Mouse (Mus musculus) monocyte, adult 5-6 weeks (primary cell): ENCODE measurements around the gene Gm3468. TPM values are rescaled to one million over a fixed set of nuclear protein-coding genes. Genes with fewer than 3 reads are reported as not detected.
"Not testable (repeated sequence)": the region's sequence is repeated elsewhere in the genome, so short reads cannot be mapped to it uniquely, and the experiment has no call there.

Experiments
- ATAC-seq: fragments of 153-309, 156-312 bp; replicated peaks from 2 replicates; pipeline ENCODE4 v1.8.0; 2017; ENCODE audit warnings: mild to moderate bottlenecking; ENCODE audit not compliant: low TSS enrichment, insufficient number of reproducible peaks, severe bottlenecking, poor library complexity, low FRiP score
- total RNA-seq: library from RNA; stranded (forward); fragments of 200-1000, 200-491, 200-594 nt; gene quantifications from 3 replicates; pipeline ENCODE4 v1.2.3, GENCODE M21; 2017

The Gm3468 gene
- not detected in 3 replicates for total RNA-seq

GRCm38 (mm10) chr14:6108272-6108925, at the start of gene Gm3468:
Gene Gm3468 (minus strand): TSS chr14:6108665.
- ATAC-seq = not testable (repeated sequence)

GRCm38 (mm10) chr14:6125707-6126106, 17.2 kb upstream of the Gm3468 start, which contains the start of gene Gm3476:
Gene Gm3476 (minus strand): TSS chr14:6125807.
- not testable (repeated sequence) for ATAC-seq

GRCm38 (mm10) chr14:6107500-6107899, 965 bp downstream of the Gm3468 start:
- ATAC-seq = not testable (repeated sequence)

- ATAC-seq = not testable (repeated sequence)
These were observed 14.6 kb downstream of the Gm3468 start, which contains the start of gene Gm8206 for GRCm38 (mm10) chr14:6093842-6094241. Gene Gm8206 (minus strand): TSS chr14:6093942.

- not testable (repeated sequence) for ATAC-seq
These were observed 50.3 kb downstream of the Gm3468 start, which contains the start of gene Gm6337 for GRCm38 (mm10) chr14:6058167-6058566. Gene Gm6337 (minus strand): TSS chr14:6058267.

Other genes starting within 250 kb of the Gm3468 start
- gene Gm8237, start 228.3 kb downstream of the Gm3468 start, total RNA-seq = not detected in 3 replicates
- gene Gm3248, start 146.9 kb downstream of the Gm3468 start, total RNA-seq = not detected in 3 replicates
- not detected in 3 replicates for gene Gm3453, start 129.5 kb downstream of the Gm3468 start, total RNA-seq
- not detected in 3 replicates for gene Gm6337, start 50.4 kb downstream of the Gm3468 start, total RNA-seq
- not detected in 3 replicates for gene Gm8206, start 14.7 kb downstream of the Gm3468 start, total RNA-seq
- not detected in 3 replicates for gene Gm3476, start 17.1 kb upstream of the Gm3468 start, total RNA-seq
- not detected in 3 replicates for gene Gm21560, start 110.6 kb upstream of the Gm3468 start, total RNA-seq
- not detected in 3 replicates for gene Gm3411, start 178.6 kb upstream of the Gm3468 start, total RNA-seq
- 1.9 TPM in 1 of 3 replicates, not detected in the others for gene Gm21103, start 196.2 kb upstream of the Gm3468 start, total RNA-seq
- gene Gm3618, start 235.0 kb upstream of the Gm3468 start, total RNA-seq = not detected in 3 replicates